ENCODE assay signal across 20 mouse cellular contexts in genomic region chr14:120511821-120512220, GRCm38 (mm10).
"Had no signal": no experiment of that assay in that cellular context is flagged by ENCODE, and none has a peak within 500 bp of the region (broad histone marks: within the 10 kb centered on the region; RNA-seq: fewer than 3 reads in every experiment).

No protein-coding gene starts in this region.

- H3K27me3 ChIP-seq: intestine, embryonic 15.5 days; kidney, embryonic 15.5 days; limb, embryonic 13.5 days; megakaryocyte, embryonic 14.5 days had no signal

- ATAC-seq: intestine, embryonic 15.5 days; lung, postnatal 0 days had no signal

- H3K9ac ChIP-seq: intestine, embryonic 15.5 days; kidney, embryonic 15.5 days; limb, embryonic 13.5 days; lung, embryonic 14.5 days had no signal

- DNase-seq: kidney, adult 11 months; kidney, adult 8-10 months; kidney, postnatal 10 days; kidney, postnatal 36 days; lung, embryonic 14.5 days; midbrain, embryonic 14.5 days; right cerebral cortex, postnatal 14 days; right cerebral cortex, postnatal 4 days; thymus, adult 2 months; thymus, postnatal 14 days; thymus, postnatal 4 days had no signal

- H3K4me3 ChIP-seq: intestine, embryonic 15.5 days; kidney, embryonic 15.5 days; limb, embryonic 10.5 days; limb, embryonic 13.5 days; megakaryocyte, embryonic 14.5 days had no signal

- H3K36me3 ChIP-seq: intestine, embryonic 15.5 days; kidney, embryonic 15.5 days; limb, embryonic 10.5 days; limb, embryonic 13.5 days had no signal

- H3K27ac ChIP-seq: intestine, embryonic 15.5 days; kidney, embryonic 15.5 days; limb, embryonic 10.5 days; limb, embryonic 13.5 days; macrophage; stomach, postnatal 0 days had no signal

- H3K4me2 ChIP-seq: intestine, embryonic 15.5 days; kidney, embryonic 15.5 days; limb, embryonic 13.5 days; lung, embryonic 14.5 days; midbrain, embryonic 11.5 days had no signal

- H3K9me3 ChIP-seq: intestine, embryonic 15.5 days; kidney, embryonic 15.5 days; limb, embryonic 10.5 days; limb, embryonic 13.5 days; megakaryocyte, embryonic 14.5 days had no signal

- H3K4me1 ChIP-seq: intestine, embryonic 15.5 days; kidney, embryonic 15.5 days; limb, embryonic 10.5 days had no signal
